Mouse (Mus musculus): ENCODE data around the gene Chodl.

Chodl gene

GRCm38 (mm10) chr16:78930382-78931286, at the start of gene Chodl:
Gene Chodl (plus strand): TSS chr16:78930948.
- no peak for DNase-seq (ENCODE audit: low read depth, low spot score)

- no peak for DNase-seq (ENCODE audit: low read depth, low spot score)
These were observed 8.1 kb upstream of the Chodl start for GRCm38 (mm10) chr16:78922644-78923043.

GRCm38 (mm10) chr16:78931287-78932025, 708 bp downstream of the Chodl start:
- DNase-seq (ENCODE audit: low read depth, low spot score): no peak

GRCm38 (mm10) chr16:78934298-78934697, 3.5 kb downstream of the Chodl start:
- no peak for DNase-seq (ENCODE audit: low read depth, low spot score)

GRCm38 (mm10) chr16:78937755-78938154, 7.0 kb downstream of the Chodl start:
- DNase-seq (ENCODE audit: low read depth, low spot score): no peak

- no peak for DNase-seq (ENCODE audit: low read depth, low spot score)
These were observed 19.6 kb downstream of the Chodl start for GRCm38 (mm10) chr16:78950359-78950758.

- no peak for DNase-seq (ENCODE audit: low read depth, low spot score)
These were observed 26.7 kb downstream of the Chodl start for GRCm38 (mm10) chr16:78957434-78957833.

GRCm38 (mm10) chr16:78969091-78969731, 38.5 kb downstream of the Chodl start:
- DNase-seq (ENCODE audit: low read depth, low spot score): peak; percentile 6

GRCm38 (mm10) chr16:78974099-78974498, 43.4 kb downstream of the Chodl start:
- no peak for DNase-seq (ENCODE audit: low read depth, low spot score)

GRCm38 (mm10) chr16:78976384-78976783, 45.6 kb downstream of the Chodl start:
- no peak for DNase-seq (ENCODE audit: low read depth, low spot score)

Data from retina, adult 2 months (tissue).